Mouse (Mus musculus) CH12.LX (cell line): ENCODE results near the gene Cask. TPM values are rescaled to one million over a fixed set of nuclear protein-coding genes. Genes with fewer than 3 reads are reported as not detected.

Experiments
- DNase-seq: peaks from one replicate; pipeline ENCODE4 v3.0.0-alpha.2; 2013; ENCODE audit errors: extremely low read depth
- H3K27ac ChIP-seq: 2 replicates; pipeline ENCODE4 v1.5.1; 2012; ENCODE audit warnings: low read depth, mild to moderate bottlenecking, control low read depth, moderate library complexity; ENCODE audit not compliant: insufficient read depth
- H3K27me3 ChIP-seq: replicated peaks from 2 replicates; pipeline ENCODE3; 2012; ENCODE audit warnings: inconsistent platforms
- H3K36me3 ChIP-seq, 2 experiments: replicated peaks in 1 of 2; 2 replicates each; pipeline versions ENCODE3 to v1.6.1; 2012; ENCODE audit warnings: inconsistent platforms in 1 of 2, low read length in 1 of 2, mild to moderate bottlenecking in 1 of 2, mixed read lengths in 1 of 2, moderate library complexity in 1 of 2; ENCODE audit not compliant: control insufficient read depth in 1 of 2, insufficient read depth in 1 of 2
- H3K4me1 ChIP-seq, 2 experiments: 2 replicates each; pipeline ENCODE4 v1.6.1; 2012; ENCODE audit warnings: inconsistent platforms in 1 of 2, moderate library complexity in 1 of 2; ENCODE audit not compliant: insufficient read depth in 2 of 2, control insufficient read depth in 1 of 2
- H3K4me2 ChIP-seq: 2 replicates; pipeline ENCODE4 v1.6.1; 2012; ENCODE audit warnings: low read depth, mild to moderate bottlenecking, control low read depth; ENCODE audit not compliant: poor library complexity, insufficient read depth, severe bottlenecking
- H3K4me3 ChIP-seq, 3 experiments: fragments of 150-350 bp in 1 of 3; sonication (generic) in 1 of 3; replicated peaks in 1 of 3; 2 replicates each; pipeline versions ENCODE3 to v1.5.1; 2011 to 2012; ENCODE audit warnings: low read depth in 2 of 3, low read length in 2 of 3, mild to moderate bottlenecking in 2 of 3, moderate library complexity in 2 of 3, control low read depth in 1 of 3, improper control_type of control experiment in 1 of 3, inconsistent platforms in 1 of 3, mixed read lengths in 1 of 3; ENCODE audit not compliant: poor library complexity in 1 of 3
- H3K79me2 ChIP-seq: replicated peaks from 2 replicates; pipeline ENCODE4 v1.6.1; 2012; ENCODE audit warnings: mild to moderate bottlenecking, moderate library complexity; ENCODE audit not compliant: control insufficient read depth, poor library complexity, insufficient read depth, severe bottlenecking; ENCODE audit errors: extremely low read depth
- H3K9ac ChIP-seq: 2 replicates; pipeline ENCODE4 v1.6.1; 2012; ENCODE audit warnings: low read depth, mild to moderate bottlenecking, control low read depth, moderate library complexity; ENCODE audit not compliant: insufficient read depth
- H3K9me3 ChIP-seq: replicated peaks from 2 replicates; pipeline ENCODE3; 2012; ENCODE audit warnings: low read length, inconsistent platforms, mixed read lengths
- BHLHE40 ChIP-seq: IDR thresholded peaks from 2 replicates; pipeline ENCODE4 v1.6.1; 2011; ENCODE audit warnings: mild to moderate bottlenecking, low read depth, low read length, improper control_type of control experiment
- CHD1 ChIP-seq: IDR thresholded peaks from 2 replicates; pipeline ENCODE4 v1.6.1; 2012; ENCODE audit warnings: low read depth, low read length, improper control_type of control experiment, inconsistent platforms
- CTCF ChIP-seq, 2 experiments: IDR thresholded peaks in 1 of 2; conservative IDR thresholded peaks in 1 of 2; 2 replicates each; pipeline ENCODE4 v1.5.1; 2011 to 2012; ENCODE audit warnings: low read depth in 2 of 2, low read length in 2 of 2, improper control_type of control experiment in 1 of 2, inconsistent platforms in 1 of 2, mild to moderate bottlenecking in 1 of 2, moderate library complexity in 1 of 2
- E2F4 ChIP-seq: IDR thresholded peaks from 2 replicates; pipeline ENCODE4 v1.6.1; 2011; ENCODE audit warnings: low read depth, low read length, improper control_type of control experiment; ENCODE audit not compliant: insufficient replicate concordance
- ELF1 ChIP-seq: IDR thresholded peaks from 2 replicates; pipeline ENCODE4 v1.6.1; 2014; ENCODE audit warnings: low read depth, mild to moderate bottlenecking, inconsistent platforms, low read length, improper control_type of control experiment
- EP300 ChIP-seq: IDR thresholded peaks from 2 replicates; pipeline ENCODE4 v1.6.1; 2011; ENCODE audit warnings: low read length, improper control_type of control experiment
- ETS1 ChIP-seq: conservative IDR thresholded peaks from 2 replicates; pipeline ENCODE4 v1.6.1; 2012; ENCODE audit warnings: low read depth, mild to moderate bottlenecking, inconsistent platforms, low read length, improper control_type of control experiment, moderate library complexity
- HCFC1 ChIP-seq: IDR thresholded peaks from 2 replicates; pipeline ENCODE4 v1.6.1; 2012; ENCODE audit warnings: low read depth, mild to moderate bottlenecking, inconsistent platforms, low read length, improper control_type of control experiment
- IRF4 ChIP-seq: IDR thresholded peaks from 2 replicates; pipeline ENCODE4 v1.6.1; 2014; ENCODE audit warnings: low read depth, mild to moderate bottlenecking, inconsistent platforms, low read length, improper control_type of control experiment
- KAT2A ChIP-seq: IDR thresholded peaks from 2 replicates; pipeline ENCODE4 v1.6.1; 2012; ENCODE audit warnings: low read length, improper control_type of control experiment, inconsistent platforms; ENCODE audit not compliant: insufficient replicate concordance
- MAFK ChIP-seq: IDR thresholded peaks from 2 replicates; pipeline ENCODE4 v1.6.1; 2011; ENCODE audit warnings: low read length, improper control_type of control experiment; ENCODE audit not compliant: insufficient replicate concordance
- MAX ChIP-seq: IDR thresholded peaks from 2 replicates; pipeline ENCODE4 v1.6.1; 2011; ENCODE audit warnings: low read length, improper control_type of control experiment
- MAZ ChIP-seq: IDR thresholded peaks from 2 replicates; pipeline ENCODE4 v1.6.1; 2012; ENCODE audit warnings: low read depth, mild to moderate bottlenecking, inconsistent platforms, low read length, improper control_type of control experiment, moderate library complexity
- MEF2A ChIP-seq: IDR thresholded peaks from 2 replicates; pipeline ENCODE4 v1.6.1; 2014; ENCODE audit warnings: low read depth, mild to moderate bottlenecking, inconsistent platforms, low read length, improper control_type of control experiment, borderline replicate concordance
- MXI1 ChIP-seq: IDR thresholded peaks from 2 replicates; pipeline ENCODE4 v1.6.1; 2011; ENCODE audit warnings: mild to moderate bottlenecking, low read depth, low read length, improper control_type of control experiment
- MYC ChIP-seq: IDR thresholded peaks from 2 replicates; pipeline ENCODE4 v1.6.1; 2011; ENCODE audit warnings: low read depth, mild to moderate bottlenecking, improper control_type of control experiment, low read length
- NELFE ChIP-seq: IDR thresholded peaks from 2 replicates; pipeline ENCODE4 v1.6.1; 2011; ENCODE audit warnings: low read depth, low read length, improper control_type of control experiment
- NRF1 ChIP-seq: IDR thresholded peaks from 2 replicates; pipeline ENCODE4 v1.6.1; 2014; ENCODE audit warnings: low read depth, mild to moderate bottlenecking, inconsistent platforms, low read length, improper control_type of control experiment, moderate library complexity
- POLR2A ChIP-seq: IDR thresholded peaks from 2 replicates; pipeline ENCODE4 v1.6.1; 2011; ENCODE audit warnings: low read depth, mild to moderate bottlenecking, improper control_type of control experiment, low read length
- POLR2AphosphoS2 ChIP-seq: IDR thresholded peaks from 2 replicates; pipeline ENCODE4 v1.6.1; 2011; ENCODE audit warnings: low read depth, low read length, improper control_type of control experiment
- RAD21 ChIP-seq: IDR thresholded peaks from 2 replicates; pipeline ENCODE4 v1.6.1; 2011; ENCODE audit warnings: low read depth, mild to moderate bottlenecking, low read length, improper control_type of control experiment, moderate library complexity
- SIN3A ChIP-seq: IDR thresholded peaks from 2 replicates; pipeline ENCODE4 v1.6.1; 2012; ENCODE audit warnings: low read length, improper control_type of control experiment, inconsistent platforms
- SMC3 ChIP-seq: IDR thresholded peaks from 2 replicates; pipeline ENCODE4 v1.6.1; 2011; ENCODE audit warnings: low read depth, low read length, improper control_type of control experiment
- TBP ChIP-seq: conservative IDR thresholded peaks from 2 replicates; pipeline ENCODE4 v1.6.1; 2011; ENCODE audit warnings: low read depth, low read length, improper control_type of control experiment
- UBTF ChIP-seq: IDR thresholded peaks from 2 replicates; pipeline ENCODE4 v1.6.1; 2012; ENCODE audit warnings: low read depth, mild to moderate bottlenecking, inconsistent platforms, low read length, improper control_type of control experiment, moderate library complexity
- USF1 ChIP-seq: IDR thresholded peaks from 2 replicates; pipeline ENCODE4 v1.6.1; 2014; ENCODE audit warnings: low read depth, mild to moderate bottlenecking, inconsistent platforms, low read length, improper control_type of control experiment
- USF2 ChIP-seq: conservative IDR thresholded peaks from 2 replicates; pipeline ENCODE4 v1.6.1; 2011; ENCODE audit warnings: low read depth, low read length, improper control_type of control experiment
- ZC3H11A ChIP-seq: IDR thresholded peaks from 2 replicates; pipeline ENCODE4 v1.6.1; 2012; ENCODE audit warnings: low read depth, mild to moderate bottlenecking, inconsistent platforms, low read length, improper control_type of control experiment
- ZKSCAN1 ChIP-seq: IDR thresholded peaks from 2 replicates; pipeline ENCODE4 v1.6.1; 2012; ENCODE audit warnings: low read depth, inconsistent platforms, low read length, improper control_type of control experiment, borderline replicate concordance
- ZMIZ1 ChIP-seq: IDR thresholded peaks from 2 replicates; pipeline ENCODE4 v1.6.1; 2012; ENCODE audit warnings: low read depth, mild to moderate bottlenecking, inconsistent platforms, low read length, improper control_type of control experiment
- dilution Hi-C: fragments of 300-500 bp; cut with MboI; formaldehyde crosslinking; loops from 2 replicates; pipeline ENCODE4 v1.14.3; 2020; ENCODE audit warnings: low sequenced_read_pairs; ENCODE audit not compliant: extremely low pct_unique_long_range_greater_than_20kb, extremely low pct_ligation_motif_present
- in situ Hi-C: fragments of 300-500 bp; cut with MboI; formaldehyde crosslinking; loops from 3 replicates; pipeline ENCODE4 v1.14.3; 2019; ENCODE audit warnings: low sequenced_read_pairs, low pct_ligation_motif_present, low pct_unique_long_range_greater_than_20kb, mixed read lengths
- polyA plus RNA-seq: library from polyadenylated mRNA; unstranded; fragments of >175 nt; gene quantifications from 2 replicates; pipeline ENCODE4 v1.2.1, GENCODE M21; 2012; ENCODE audit warnings: low read depth; ENCODE audit not compliant: insufficient read length
- total RNA-seq, 2 experiments: library from RNA; depleted of rRNA; stranded (reverse); fragments of 300-350 nt in 1 of 2; fragments of >200 nt in 1 of 2; gene quantifications; 2 replicates each; pipeline ENCODE4 v1.2.3; 2012 to 2014

Gene Cask
- total and polyA plus RNA-seq, 3 experiments, result 0.40 to 5.0 (median 0.49) TPM

DNA sequence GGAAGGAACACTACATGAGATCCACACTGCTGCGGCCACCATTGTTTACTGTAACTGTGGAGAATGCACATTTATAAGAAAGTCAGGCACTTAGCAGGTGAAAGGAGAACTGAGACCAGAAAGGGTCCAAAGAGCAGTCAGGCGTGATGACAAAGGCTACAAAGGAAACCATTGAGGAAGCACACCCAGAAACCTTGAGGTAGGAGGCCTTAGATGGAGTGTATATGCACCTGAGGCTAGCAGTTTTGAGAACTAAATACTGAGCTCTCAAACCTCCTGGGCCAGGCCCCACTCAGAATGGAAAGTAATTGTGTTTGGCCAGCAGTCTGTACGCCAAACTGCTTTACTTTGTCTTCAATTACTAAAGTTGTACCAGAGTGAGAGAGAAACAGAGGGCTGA is 180.8 kb downstream of the Cask start (continued):
- TF ChIP-seq MAZ, result no peak
- TF ChIP-seq MXI1, result no peak
- peak; percentile 89 for TF ChIP-seq BHLHE40
- no peak for TF ChIP-seq KAT2A
- TF ChIP-seq ETS1, result peak; percentile 63
- TF ChIP-seq MAX, result peak; percentile 18; the same call in 1 of the 2 replicates
- peak; percentile 93 for TF ChIP-seq EP300
- 0 out of 2 replicates have a peak, but pooled peaks have one; percentile 31 for TF ChIP-seq ZMIZ1
- peak; percentile 37; the same call in 1 of the 2 replicates for TF ChIP-seq ELF1
- no peak for TF ChIP-seq USF2
- TF ChIP-seq ZKSCAN1, result no peak
- TF ChIP-seq MAFK, result peak; percentile 61; the same call in 1 of the 2 replicates
- TF ChIP-seq CHD1, result peak; percentile 32; the same call in 1 of the 2 replicates
- TF ChIP-seq POLR2AphosphoS2, result no peak
- TF ChIP-seq SIN3A, result no peak
- no peak for TF ChIP-seq SMC3
- TF ChIP-seq TBP, result peak; percentile 55; the same call in 1 of the 2 replicates
- no peak for TF ChIP-seq NRF1
- TF ChIP-seq UBTF, result no peak

GRCm38 (mm10) chrX:13668867-13669266 is 182.3 kb downstream of the Cask start:
- H3K9me3 ChIP-seq, result no peaks in the 10 kb centered on the region
- no peak overlapping the region for H3K27ac ChIP-seq
- TF ChIP-seq RAD21 (no peak), HCFC1 (no peak), MEF2A (no peak), MYC (no peak), POLR2A (no peak), IRF4 (no peak), NELFE (no peak), USF2 (no peak), ZMIZ1 (no peak), BHLHE40 (no peak), E2F4 (no peak), MXI1 (no peak), CHD1 (no peak), KAT2A (no peak), TBP (no peak), SIN3A (no peak), USF1 (no peak), ELF1 (no peak), ZC3H11A (no peak), CTCF (conservative IDR thresholded peaks at IDR 0.05 in 1 of 2, IDR thresholded peaks at IDR 0.05 in 1 of 2; ENCODE audit: low read depth in 2 of 2, low read length in 2 of 2) (no peak)
- dilution Hi-C loops (no loop called here), in situ Hi-C loops (loop anchor here (25.0 kb wide), 1 partner anchor 432 kb away; no protein-coding TSS in a partner anchor)
- no peak overlapping the region for H3K4me3 ChIP-seq
- H3K9ac ChIP-seq, result no peak overlapping the region
- no peaks in the 10 kb centered on the region for H3K79me2 ChIP-seq
- H3K4me1 ChIP-seq, result peaks cover 0 to 26% of the 10 kb centered on the region in 2 experiments; a peak in 2 of 4 replicates
- no peak for DNase-seq
- no peaks in the 10 kb centered on the region for H3K27me3 ChIP-seq
- H3K36me3 ChIP-seq, result no peaks in the 10 kb centered on the region
- H3K4me2 ChIP-seq, result no peak overlapping the region
